Mouse (Mus musculus) stomach, postnatal 0 days (tissue): ENCODE measurements at regions not wholly inside any gene's neighbourhood (a gene's known extent, or its start where the extent isn't known, plus 50 kb on each side); places are given as distances from the start of the nearest gene placed in this dataset.

Experiments used
- CTCF ChIP-seq: IDR thresholded peaks from 2 replicates; pipeline ENCODE4 v1.5.1; 2016; ENCODE audit warnings: antibody characterized with exemption, low read depth, mild to moderate bottlenecking, moderate library complexity
- EP300 ChIP-seq: optimal IDR thresholded peaks from 2 replicates; pipeline ENCODE3; 2016; ENCODE audit warnings: antibody characterized with exemption

- TF ChIP-seq CTCF (no peak), EP300 (no peak)
These were observed 1275.9 kb upstream of the A1bg start for GRCm38 (mm10) chr15:62198721-62199120.
